Mouse (Mus musculus) embryonic fibroblast, embryonic 13.5 days (primary cell): ENCODE results near the gene Serpinf1.

Experiments
- CTCF ChIP-seq: IDR thresholded peaks from 2 replicates; pipeline ENCODE4 v1.5.1; 2011; ENCODE audit warnings: mild to moderate bottlenecking, control low read depth, low read length, moderate library complexity, borderline replicate concordance; ENCODE audit not compliant: insufficient read depth
- POLR2A ChIP-seq: IDR thresholded peaks from 2 replicates; pipeline ENCODE4 v1.6.1; 2011; ENCODE audit warnings: low read depth, mild to moderate bottlenecking, control low read depth, low read length, moderate library complexity

- TF ChIP-seq CTCF (no peak), POLR2A (no peak)
Measured at GRCm38 (mm10) chr11:75395611-75396010, 26.9 kb downstream of the Serpinf1 start.
